Mouse (Mus musculus) limb, embryonic 10.5 days (tissue): ENCODE results near the gene Lamtor1. TPM values are rescaled to one million over a fixed set of nuclear protein-coding genes. Genes with fewer than 3 reads are reported as not detected.

Source experiments
- DNase-seq: peaks from one replicate; pipeline ENCODE4 v3.0.0-alpha.2; 2017; ENCODE audit warnings: low spot score
- H3K27ac ChIP-seq: fragments of 300-500 bp; sonication (generic); 2 replicates; pipeline ENCODE4 v1.5.1; 2016; ENCODE audit warnings: mild to moderate bottlenecking
- H3K27me3 ChIP-seq: fragments of 300-500 bp; sonication (generic); 2 replicates; pipeline ENCODE4 v1.6.1; 2016; ENCODE audit warnings: low read depth, mild to moderate bottlenecking; ENCODE audit not compliant: poor library complexity, severe bottlenecking
- H3K36me3 ChIP-seq: fragments of 300-500 bp; sonication (generic); 2 replicates; pipeline ENCODE4 v1.6.1; 2016; ENCODE audit warnings: mild to moderate bottlenecking, moderate library complexity
- H3K4me1 ChIP-seq: fragments of 300-500 bp; sonication (generic); 2 replicates; pipeline ENCODE4 v1.6.1; 2016
- H3K4me3 ChIP-seq: fragments of 300-500 bp; sonication (generic); 2 replicates; pipeline ENCODE4 v1.5.1; 2016; ENCODE audit warnings: mild to moderate bottlenecking, moderate library complexity
- H3K9me3 ChIP-seq: fragments of 300-500 bp; sonication (generic); replicated peaks from 2 replicates; pipeline ENCODE4 v1.6.1; 2016; ENCODE audit warnings: mild to moderate bottlenecking
- WGBS: fragments of 180-500 bp; shearing (Covaris S2); methylation state at CpG from one replicate; pipeline ENCODE4 v1.1.7; 2016; 5-methylcytosine and 5-hydroxymethylcytosine counted together
- microRNA-seq: library from miRNA; unstranded; fragments of <30 nt; microRNA quantifications from one replicate; pipeline ENCODE4, GENCODE M21; 2017
- polyA plus RNA-seq: library from polyadenylated mRNA; unstranded; fragments of >200 nt; fragmentation: Nextera tagmentation; extraction: Ambion mirVana; gene quantifications from 2 replicates; pipeline ENCODE4 v1.2.1, GENCODE M21; 2016

The Lamtor1 gene
- polyA plus RNA-seq, 1 experiment from 2014 or later: 181 TPM

- peaks cover 44% of the 10 kb centered on the region for H3K4me1 ChIP-seq
- H3K4me3 ChIP-seq: peak overlapping the region; percentile 71
- H3K9me3 ChIP-seq: no peaks in the 10 kb centered on the region
- WGBS: 65% methylated on average over 2 of the region's 2 CpGs
- peak overlapping the region; percentile 98 for H3K27ac ChIP-seq
- DNase-seq: no peak
- H3K36me3 ChIP-seq: 0 out of 2 replicates have a peak, but pooled peaks cover 3% of the 10 kb centered on the region
- H3K27me3 ChIP-seq: no peaks in the 10 kb centered on the region
These were observed 63.0 kb downstream of the Lamtor1 start for GRCm38 (mm10) chr7:101968751-101969150.

DNA sequence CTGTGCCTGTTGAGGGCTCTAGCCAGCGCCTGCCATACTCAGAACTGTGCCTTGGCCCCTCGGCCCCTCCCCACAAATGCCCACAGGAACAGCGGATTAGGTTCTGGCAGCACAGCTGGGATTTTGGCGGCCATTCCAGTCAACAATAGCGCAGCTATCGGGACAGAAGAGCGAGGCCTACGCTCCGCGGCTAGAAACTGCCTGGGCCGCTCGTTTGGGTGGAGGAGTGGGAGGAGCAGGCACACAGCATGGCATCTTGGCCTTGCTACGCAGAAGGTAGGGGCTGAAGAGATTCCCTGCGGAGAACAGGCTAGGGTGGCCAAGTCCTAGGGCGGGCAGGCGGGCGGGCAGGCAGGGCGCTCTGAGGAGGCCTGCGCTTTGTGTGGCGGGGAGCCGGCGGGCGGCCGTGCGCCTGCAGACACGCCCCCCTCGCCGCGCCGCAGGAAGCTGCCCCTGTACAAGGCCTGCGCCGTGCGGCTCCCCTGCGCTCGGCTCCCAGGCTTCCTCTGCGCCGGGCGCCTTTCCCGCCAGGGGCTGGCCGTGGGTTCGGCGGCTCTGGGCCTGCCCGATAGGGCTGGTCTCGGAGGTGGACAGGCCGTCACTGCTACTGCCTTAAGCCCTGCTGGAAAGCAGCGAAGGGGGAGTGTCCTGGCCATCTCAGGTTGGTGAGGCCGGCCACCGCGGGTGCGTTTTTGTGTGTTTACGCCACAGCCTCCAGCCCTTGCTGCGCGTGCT lies 64.2 kb downstream of the Lamtor1 start:
- 0 out of 2 replicates have a peak, but pooled peaks cover 3% of the 10 kb centered on the region for H3K36me3 ChIP-seq
- H3K4me3 ChIP-seq: peak overlapping the region; percentile 71
- peak overlapping the region; percentile 98 for H3K27ac ChIP-seq
- no peaks in the 10 kb centered on the region for H3K9me3 ChIP-seq
- DNase-seq: peak; percentile 91
- H3K4me1 ChIP-seq: peaks cover 55% of the 10 kb centered on the region
- no peaks in the 10 kb centered on the region for H3K27me3 ChIP-seq
- WGBS: under 1% methylated on average over 50 of the region's 53 CpGs

DNA sequence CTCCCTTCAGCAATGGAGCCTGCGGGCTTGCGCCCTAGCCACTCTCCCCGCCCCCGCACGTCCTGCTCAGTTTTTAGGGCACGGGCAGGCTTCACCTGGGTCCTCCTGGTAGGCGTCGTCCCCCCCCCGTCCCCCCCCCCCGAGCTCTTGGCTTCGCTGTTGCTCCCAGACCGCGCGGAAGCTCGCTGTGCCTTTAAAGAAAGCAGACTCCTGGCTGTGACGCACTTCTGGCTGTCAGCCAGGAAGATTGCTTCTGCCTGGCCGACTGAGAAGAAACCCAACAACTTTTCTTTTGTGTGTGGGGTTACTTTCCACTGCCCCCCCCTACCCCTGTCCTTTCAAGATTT lies 64.7 kb downstream of the Lamtor1 start:
- WGBS: 0% methylated on average over 17 of the region's 17 CpGs
- Histone ChIP-seq H3K9me3 (no peaks in the 10 kb centered on the region), H3K27me3 (no peaks in the 10 kb centered on the region), H3K4me1 (peaks cover 60% of the 10 kb centered on the region), H3K4me3 (peak overlapping the region; percentile 71), H3K36me3 (0 out of 2 replicates have a peak, but pooled peaks cover 6% of the 10 kb centered on the region), H3K27ac (peak overlapping the region; percentile 98)
- DNase-seq: peak; percentile 83

- Histone ChIP-seq H3K36me3 (peaks cover 7% of the 10 kb centered on the region), H3K4me1 (peaks cover 61% of the 10 kb centered on the region), H3K9me3 (no peaks in the 10 kb centered on the region), H3K4me3 (peak overlapping the region; percentile 71), H3K27ac (peak overlapping the region; percentile 98), H3K27me3 (no peaks in the 10 kb centered on the region)
- peak; percentile 67 for DNase-seq
- 14% methylated on average over 19 of the region's 19 CpGs for WGBS
These were observed 65.2 kb downstream of the Lamtor1 start for GRCm38 (mm10) chr7:101970821-101971461.

DNA sequence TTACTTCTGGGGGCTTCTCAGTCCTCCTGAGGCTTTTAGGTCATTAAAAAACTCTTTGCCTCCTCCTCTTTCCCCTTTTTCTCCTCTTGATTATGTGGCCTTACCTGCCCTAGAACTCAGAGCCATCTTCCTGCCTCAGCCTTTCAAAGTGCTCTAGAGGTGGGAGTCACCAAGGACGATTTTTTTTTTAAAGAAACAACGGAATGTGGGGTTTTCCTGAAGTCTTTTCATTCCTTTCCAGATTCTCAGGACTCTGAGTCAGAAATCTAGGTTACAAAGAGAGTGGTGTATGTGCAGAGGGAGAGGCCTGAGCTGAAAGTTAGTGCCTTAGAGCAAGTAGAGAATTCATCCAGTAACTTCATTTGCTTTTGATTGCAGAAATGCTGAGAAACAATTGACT lies 66.0 kb downstream of the Lamtor1 start:
- no peaks in the 10 kb centered on the region for H3K27me3 ChIP-seq
- DNase-seq: no peak
- peaks cover 61% of the 10 kb centered on the region for H3K4me1 ChIP-seq
- peaks cover 15% of the 10 kb centered on the region for H3K36me3 ChIP-seq
- 71% methylated on average over 2 of the region's 2 CpGs for WGBS
- peak overlapping the region; percentile 71 for H3K4me3 ChIP-seq
- no peaks in the 10 kb centered on the region for H3K9me3 ChIP-seq
- H3K27ac ChIP-seq: peak overlapping the region; percentile 98

GRCm38 (mm10) chr7:101973730-101974129 lies 68.0 kb downstream of the Lamtor1 start:
- Histone ChIP-seq H3K4me1 (peaks cover 59% of the 10 kb centered on the region), H3K4me3 (peak overlapping the region; percentile 26), H3K36me3 (peaks cover 25% of the 10 kb centered on the region), H3K27me3 (no peaks in the 10 kb centered on the region), H3K9me3 (no peaks in the 10 kb centered on the region), H3K27ac (peak overlapping the region; percentile 80)
- DNase-seq: peak; percentile 53
- WGBS: 22% methylated on average over 3 of the region's 3 CpGs

DNA sequence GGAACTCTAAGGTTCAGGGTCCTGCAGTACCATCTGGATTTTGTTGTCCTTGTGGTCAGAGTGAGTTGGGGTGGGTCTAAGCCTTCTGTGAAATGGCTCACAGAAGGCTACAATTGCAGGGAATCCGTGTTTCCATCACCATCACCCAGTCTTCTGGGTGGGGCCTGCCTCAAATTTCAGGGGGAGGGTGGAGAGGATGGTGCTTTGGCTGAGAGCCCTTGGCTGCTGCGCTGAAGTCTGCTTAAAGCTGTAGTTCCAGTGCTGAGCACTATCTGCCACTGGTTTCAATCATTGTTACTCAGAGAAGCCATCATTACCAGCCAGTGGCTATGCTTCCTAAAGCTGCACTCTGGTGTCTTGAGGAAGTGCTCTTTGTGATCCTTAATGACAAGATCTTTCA lies 68.8 kb downstream of the Lamtor1 start:
- no peaks in the 10 kb centered on the region for H3K9me3 ChIP-seq
- no peak for DNase-seq
- peak overlapping the region; percentile 80 for H3K27ac ChIP-seq
- 30% methylated on average over 2 of the region's 2 CpGs for WGBS
- H3K36me3 ChIP-seq: peaks cover 30% of the 10 kb centered on the region
- peak overlapping the region; percentile 26 for H3K4me3 ChIP-seq
- no peaks in the 10 kb centered on the region for H3K27me3 ChIP-seq
- H3K4me1 ChIP-seq: peaks cover 51% of the 10 kb centered on the region

Small RNA genes within 50 kb of the gene (microRNA-seq; reads per million reads assigned to microRNA genes)
- gene Gm22655: not detected

Other genes starting within 250 kb of the Lamtor1 start
- 55.3 and 62.7 TPM in 2 replicates for gene Clpb, start 242.3 kb upstream of the Lamtor1 start, polyA plus RNA-seq
- 0.11 TPM in 1 of 2 replicates, not detected in the other for gene Phox2a, start 87.6 kb upstream of the Lamtor1 start, polyA plus RNA-seq
- 41.6 and 57.8 TPM in 2 replicates for gene Inppl1, start 67.7 kb upstream of the Lamtor1 start, polyA plus RNA-seq
- gene Folr2, start 48.7 kb upstream of the Lamtor1 start, polyA plus RNA-seq: 0.21 TPM in 1 of 2 replicates, not detected in the other
- 115 and 120 TPM in 2 replicates for gene Anapc15, start 42.2 kb upstream of the Lamtor1 start, polyA plus RNA-seq
- not detected in 2 replicates for gene Folr1, start 35.1 kb upstream of the Lamtor1 start, polyA plus RNA-seq
- 0.73 and 0.94 TPM in 2 replicates for gene Tomt, start 455 bp downstream of the Lamtor1 start, polyA plus RNA-seq
- 9.4 and 11.2 TPM in 2 replicates for gene Lrrc51, start 28.0 kb downstream of the Lamtor1 start, polyA plus RNA-seq
- 108 and 130 TPM in 2 replicates for gene Numa1, start 28.2 kb downstream of the Lamtor1 start, polyA plus RNA-seq
- gene Il18bp, start 112.8 kb downstream of the Lamtor1 start, polyA plus RNA-seq: 2.3 and 3.4 TPM in 2 replicates
- gene Rnf121, start 159.6 kb downstream of the Lamtor1 start, polyA plus RNA-seq: 29.3 and 31.0 TPM in 2 replicates
- 39.7 and 51.5 TPM in 2 replicates for gene Xndc1, start 159.6 kb downstream of the Lamtor1 start, polyA plus RNA-seq
- 1.4 and 1.8 TPM in 2 replicates for gene Xntrpc, start 159.8 kb downstream of the Lamtor1 start, polyA plus RNA-seq
- not detected in 2 replicates for gene Trpc2, start 177.2 kb downstream of the Lamtor1 start, polyA plus RNA-seq
- gene Art1, start 195.8 kb downstream of the Lamtor1 start, polyA plus RNA-seq: 0.50 and 0.85 TPM in 2 replicates
- 4.3 and 5.8 TPM in 2 replicates for gene Art5, start 203.6 kb downstream of the Lamtor1 start, polyA plus RNA-seq
- gene Chrna10, start 210.9 kb downstream of the Lamtor1 start, polyA plus RNA-seq: 0.14 TPM in 1 of 2 replicates, not detected in the other